Mouse (Mus musculus) thymus, adult 2 months (tissue): ENCODE results near the gene Aldh4a1. TPM values are rescaled to one million over a fixed set of nuclear protein-coding genes. Genes with fewer than 3 reads are reported as not detected.

ENCODE experiments used
- DNase-seq: peaks from one replicate; pipeline ENCODE4 v3.0.0; 2021
- H3K27ac ChIP-seq: fragments of 200-500 bp; 2 replicates; pipeline ENCODE4 v1.5.1; 2012; ENCODE audit warnings: low read length, control low read depth; ENCODE audit not compliant: control insufficient read depth, insufficient read depth
- H3K27me3 ChIP-seq: fragments of 200-500 bp; 2 replicates; pipeline ENCODE4 v1.6.1; 2012; ENCODE audit warnings: mild to moderate bottlenecking, low read length, moderate library complexity, mixed read lengths; ENCODE audit not compliant: control insufficient read depth, insufficient read depth
- H3K36me3 ChIP-seq: fragments of 200-500 bp; 2 replicates; pipeline ENCODE4 v1.6.1; 2012; ENCODE audit warnings: mild to moderate bottlenecking, low read length, moderate library complexity; ENCODE audit not compliant: control insufficient read depth, insufficient read depth
- H3K4me1 ChIP-seq: fragments of 200-500 bp; replicated peaks from 2 replicates; pipeline ENCODE4 v1.6.1; 2012; ENCODE audit warnings: low read length; ENCODE audit not compliant: control insufficient read depth, insufficient read depth
- H3K4me3 ChIP-seq: fragments of 200-500 bp; 2 replicates; pipeline ENCODE4 v1.5.1; 2012; ENCODE audit warnings: mild to moderate bottlenecking, low read length, control low read depth, moderate library complexity; ENCODE audit not compliant: control insufficient read depth, insufficient read depth
- CTCF ChIP-seq: fragments of 200-500 bp; IDR thresholded peaks from 2 replicates; pipeline ENCODE4 v1.5.1; 2012; ENCODE audit warnings: mild to moderate bottlenecking, control low read depth, low read length, moderate library complexity, borderline replicate concordance; ENCODE audit not compliant: control insufficient read depth, poor library complexity, insufficient read depth; ENCODE audit errors: extremely low read depth
- POLR2A ChIP-seq: fragments of 200-500 bp; IDR thresholded peaks from 2 replicates; pipeline ENCODE4 v1.6.1; 2012; ENCODE audit warnings: mild to moderate bottlenecking, low read length, control low read depth, moderate library complexity; ENCODE audit not compliant: control insufficient read depth, poor library complexity, insufficient read depth; ENCODE audit errors: extremely low read depth
- WGBS: fragments of 180-500 bp; shearing (Covaris S2); methylation state at CpG from one replicate; pipeline ENCODE4 v1.1.7; 2018; 5-methylcytosine and 5-hydroxymethylcytosine counted together
- polyA plus RNA-seq: library from polyadenylated mRNA; depleted of rRNA; stranded (reverse); fragments of >200 nt; gene quantifications from 2 replicates; pipeline ENCODE4 v1.2.3, GENCODE M21; 2012

The Aldh4a1 gene
- polyA plus RNA-seq, 1 experiment = 69.2 TPM

DNA sequence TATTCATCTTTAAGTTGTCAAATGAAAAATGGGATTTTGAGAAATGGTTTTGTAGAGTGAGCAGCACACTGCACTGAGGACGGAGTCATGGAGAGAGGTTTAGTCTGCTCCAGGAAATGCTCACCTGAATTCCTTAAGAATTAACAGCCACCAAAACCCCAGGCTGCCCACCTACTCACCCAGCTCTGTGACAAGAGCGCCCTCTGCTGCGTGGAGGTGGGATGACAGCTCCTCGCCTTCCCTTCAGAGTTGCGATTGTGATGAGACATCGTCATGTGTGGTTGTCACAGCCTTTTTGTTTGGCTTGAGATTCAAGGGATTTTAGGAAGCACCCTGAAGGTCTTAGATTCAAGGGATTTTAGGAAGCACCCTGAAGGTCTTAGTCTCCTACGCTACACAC lies 13.7 kb downstream of the Aldh4a1 start:
- Histone ChIP-seq H3K36me3 (no peaks in the 10 kb centered on the region), H3K4me1 (peaks cover 9% of the 10 kb centered on the region), H3K27ac (no peak overlapping the region), H3K4me3 (no peak overlapping the region), H3K27me3 (no peaks in the 10 kb centered on the region; the same call in 1 of the 2 replicates)
- DNase-seq = peak; percentile 72
- TF ChIP-seq CTCF (peak; percentile 94), POLR2A (no peak)
- 42% methylated on average over 7 of the region's 7 CpGs for WGBS

GRCm38 (mm10) chr4:139637847-139638246 lies 15.2 kb downstream of the Aldh4a1 start:
- no peak overlapping the region for H3K27ac ChIP-seq
- DNase-seq = no peak
- no peaks in the 10 kb centered on the region; the same call in 1 of the 2 replicates for H3K27me3 ChIP-seq
- peaks cover 15% of the 10 kb centered on the region for H3K4me1 ChIP-seq
- WGBS = 95% methylated on average over 9 of the region's 9 CpGs
- TF ChIP-seq CTCF (no peak), POLR2A (no peak)
- H3K4me3 ChIP-seq = no peak overlapping the region
- no peaks in the 10 kb centered on the region for H3K36me3 ChIP-seq

GRCm38 (mm10) chr4:139638356-139638755 lies 15.7 kb downstream of the Aldh4a1 start:
- Histone ChIP-seq H3K4me3 (no peak overlapping the region), H3K4me1 (peaks cover 15% of the 10 kb centered on the region), H3K27ac (no peak overlapping the region), H3K27me3 (no peaks in the 10 kb centered on the region; the same call in 1 of the 2 replicates), H3K36me3 (no peaks in the 10 kb centered on the region)
- 95% methylated on average over 16 of the region's 16 CpGs for WGBS
- no peak for DNase-seq
- no peak for TF ChIP-seq POLR2A
- TF ChIP-seq CTCF = no peak

- Histone ChIP-seq H3K27ac (no peak overlapping the region), H3K27me3 (no peaks in the 10 kb centered on the region; the same call in 1 of the 2 replicates), H3K4me1 (peaks cover 15% of the 10 kb centered on the region), H3K36me3 (no peaks in the 10 kb centered on the region), H3K4me3 (no peak overlapping the region)
- DNase-seq = no peak
- TF ChIP-seq CTCF = no peak
- 41% methylated on average over 12 of the region's 12 CpGs for WGBS
These were observed 17.1 kb downstream of the Aldh4a1 start for GRCm38 (mm10) chr4:139639801-139640200.

DNA sequence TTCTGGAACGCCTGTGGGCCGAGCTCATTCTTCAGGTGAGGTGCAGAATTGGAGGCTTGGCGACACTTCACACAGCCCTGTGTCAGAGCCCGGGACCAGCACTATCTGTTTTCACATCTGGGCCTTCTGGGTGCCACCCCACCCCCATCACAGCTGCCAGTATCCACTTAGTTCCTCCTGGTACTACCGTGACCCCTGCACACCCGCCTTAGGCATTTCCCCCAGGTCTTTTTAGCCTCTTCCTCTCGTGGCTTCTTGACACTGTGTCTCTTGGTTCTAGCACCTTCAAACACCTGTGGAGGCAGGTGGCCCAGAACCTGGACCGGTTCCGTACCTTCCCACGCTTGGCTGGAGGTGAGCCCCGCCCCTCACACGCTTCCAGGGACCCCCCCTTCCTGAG lies 17.7 kb downstream of the Aldh4a1 start:
- Histone ChIP-seq H3K4me3 (no peak overlapping the region), H3K4me1 (peaks cover 15% of the 10 kb centered on the region), H3K27me3 (no peaks in the 10 kb centered on the region; the same call in 1 of the 2 replicates), H3K27ac (no peak overlapping the region), H3K36me3 (no peaks in the 10 kb centered on the region)
- 18% methylated on average over 12 of the region's 12 CpGs for WGBS
- TF ChIP-seq POLR2A = no peak
- no peak for TF ChIP-seq CTCF
- DNase-seq = no peak

DNA sequence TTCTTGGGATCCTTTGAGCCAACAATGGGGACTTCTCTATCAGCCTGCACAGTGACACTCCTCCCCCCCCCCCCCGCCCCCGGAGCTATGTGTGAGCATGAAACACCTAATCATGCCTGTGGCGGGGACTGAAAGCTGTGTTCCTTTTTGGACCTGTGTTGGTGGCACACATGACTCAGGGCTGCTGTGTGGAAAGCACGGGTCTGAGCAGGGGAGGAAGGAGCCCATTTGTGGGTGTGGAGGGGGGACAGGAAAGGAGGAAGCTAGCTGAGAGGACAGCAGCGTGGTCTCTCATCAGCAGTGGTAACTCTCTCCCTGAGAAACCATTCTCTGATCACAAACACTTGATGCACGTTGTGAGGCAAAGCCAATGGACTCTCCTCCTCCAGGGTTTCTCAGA lies 18.1 kb downstream of the Aldh4a1 start:
- Histone ChIP-seq H3K4me1 (peaks cover 15% of the 10 kb centered on the region), H3K27me3 (no peaks in the 10 kb centered on the region), H3K27ac (no peak overlapping the region), H3K36me3 (no peaks in the 10 kb centered on the region), H3K4me3 (no peak overlapping the region)
- DNase-seq = no peak
- 20% methylated on average over 6 of the region's 6 CpGs for WGBS
- TF ChIP-seq POLR2A (no peak), CTCF (no peak)

DNA sequence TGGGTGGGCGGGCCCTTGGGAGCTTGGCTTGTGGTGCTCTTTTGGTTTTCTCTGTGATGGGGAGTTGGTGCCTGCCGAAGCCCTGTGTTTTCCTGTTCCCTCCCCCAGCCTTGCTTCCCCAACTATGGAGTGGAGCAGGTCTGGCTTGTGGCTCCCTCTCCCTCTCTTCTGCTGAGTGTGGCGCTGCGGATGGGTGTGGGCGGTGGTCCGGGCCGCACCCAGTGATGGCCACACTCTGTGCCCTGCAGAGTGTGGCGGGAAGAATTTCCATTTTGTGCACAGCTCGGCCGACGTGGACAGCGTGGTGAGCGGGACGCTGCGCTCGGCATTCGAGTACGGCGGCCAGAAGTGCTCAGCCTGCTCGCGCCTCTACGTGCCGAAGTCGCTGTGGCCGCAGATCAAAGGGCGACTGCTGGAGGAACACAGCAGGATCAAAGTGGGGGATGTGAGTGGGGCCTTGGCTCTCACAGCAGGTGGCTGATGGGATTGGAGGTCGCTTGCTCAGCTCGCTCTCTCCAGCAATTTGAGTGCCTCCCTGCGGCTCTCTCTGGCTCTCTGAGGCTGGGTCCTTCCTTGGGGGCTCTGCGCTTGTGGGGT lies 19.3 kb downstream of the Aldh4a1 start:
- DNase-seq = no peak
- no peaks in the 10 kb centered on the region for H3K36me3 ChIP-seq
- no peak for TF ChIP-seq POLR2A
- no peak for TF ChIP-seq CTCF
- H3K27ac ChIP-seq = no peak overlapping the region
- H3K4me3 ChIP-seq = no peak overlapping the region
- WGBS = 45% methylated on average over 30 of the region's 30 CpGs
- peaks cover 15% of the 10 kb centered on the region for H3K4me1 ChIP-seq
- no peaks in the 10 kb centered on the region for H3K27me3 ChIP-seq
